In genomic region chr11:99216181-99216580, GRCm38 (mm10) we compare ENCODE assay signal across 26 mouse cellular contexts. TPM values are rescaled to one million over a fixed set of nuclear protein-coding genes. Genes with fewer than 3 reads are reported as not detected.
A peak's percentile ranks its signal among the peaks of the same experiment; 100 is the strongest.
DNase-seq lines count a peak whose midpoint lies in the region; ATAC-seq and TF ChIP-seq lines count a peak whose summit lies in the region.
"Had no signal": no experiment of that assay in that cellular context is flagged by ENCODE, and none has a peak within 500 bp of the region (broad histone marks: within the 10 kb centered on the region; RNA-seq: fewer than 3 reads in every experiment).

No protein-coding gene starts in this region.

- H3K4me3 ChIP-seq in heart, adult 2 months, result no peak overlapping the region
- H3K4me3 ChIP-seq in heart, postnatal 0 days (ENCODE audit: low read depth, low read length), result no peak overlapping the region
- H3K4me3 ChIP-seq: embryonic facial prominence, embryonic 10.5 days; forebrain, embryonic 15.5 days; hindbrain, embryonic 12.5 days; left cerebral cortex, adult 2 months; limb, embryonic 15.5 days had no signal

- TF ChIP-seq POLR2A in heart, adult 2 months (IDR thresholded peaks at IDR 0.05; ENCODE audit: insufficient read depth, low read depth, low read length), result no peak

- no peaks in the 10 kb centered on the region for H3K9me3 ChIP-seq in heart, postnatal 0 days (replicated peaks; ENCODE audit: control insufficient read depth, low read length)
- H3K9me3 ChIP-seq: embryonic facial prominence, embryonic 10.5 days; forebrain, embryonic 15.5 days; hindbrain, embryonic 12.5 days; limb, embryonic 15.5 days had no signal

- H3K9ac ChIP-seq in heart, adult 2 months (ENCODE audit: low read depth, low read length), result no peak overlapping the region
- no peak overlapping the region for H3K9ac ChIP-seq in heart, postnatal 0 days (replicated peaks; ENCODE audit: low read depth, low read length)
- H3K9ac ChIP-seq: forebrain, embryonic 15.5 days; hindbrain, embryonic 12.5 days; limb, embryonic 15.5 days; liver, embryonic 14.5 days; lung, embryonic 14.5 days had no signal

- no peak overlapping the region for H3K4me2 ChIP-seq in heart, postnatal 0 days (ENCODE audit: low read depth, low read length)
- H3K4me2 ChIP-seq: forebrain, embryonic 15.5 days; hindbrain, embryonic 12.5 days; limb, embryonic 15.5 days; lung, embryonic 14.5 days had no signal

- no peaks in the 10 kb centered on the region for H3K27me3 ChIP-seq in heart, adult 2 months (ENCODE audit: control insufficient read depth, insufficient read depth, low read length)
- no peaks in the 10 kb centered on the region for H3K27me3 ChIP-seq in heart, postnatal 0 days (ENCODE audit: control insufficient read depth, insufficient read depth, low read length)
- H3K27me3 ChIP-seq: forebrain, embryonic 15.5 days; hindbrain, embryonic 12.5 days; limb, embryonic 15.5 days had no signal

- 65% methylated on average over 3 of the region's 3 CpGs for WGBS in heart, adult 2 months
- WGBS in heart, postnatal 0 days, result 60% methylated on average over 3 of the region's 3 CpGs

- peaks cover 7% of the 10 kb centered on the region for H3K36me3 ChIP-seq in heart, adult 2 months (ENCODE audit: control insufficient read depth, insufficient read depth, low read length)
- H3K36me3 ChIP-seq in heart, postnatal 0 days (replicated peaks; ENCODE audit: control insufficient read depth, insufficient read depth, low read length), result peaks cover 96% of the 10 kb centered on the region

- DNase-seq in heart, adult 2 months, result no peak
- DNase-seq in heart, postnatal 14 days, result no peak
- peak; percentile 11 for DNase-seq in right cerebral cortex, adult 18-20 months
- no peak for DNase-seq in right cerebral cortex, postnatal 14 days
- peak; percentile 75 for DNase-seq in heart, postnatal 0 days (ENCODE audit: low spot score)
- DNase-seq in c-Kit-positive CD71-positive TER-119-positive erythroid progenitor cells, embryonic 14.5 days (ENCODE audit: low spot score), result no peak
- no peak for DNase-seq in adrenal gland, postnatal 36 days
- DNase-seq: adrenal gland, adult 8-10 months; cerebellum, adult 9-11 months; kidney, postnatal 4 days; lung, embryonic 14.5 days; lung, postnatal 36 days; midbrain, embryonic 14.5 days; right cerebral cortex, postnatal 25 days; thymus, postnatal 25 days had no signal

- 0 out of 2 replicates have a peak, but pooled peaks have one; percentile 35 for TF ChIP-seq EP300 in heart, adult 2 months (IDR thresholded peaks at IDR 0.05; ENCODE audit: insufficient read depth, low read depth, low read length)
- no peak for TF ChIP-seq EP300 in heart, postnatal 0 days (IDR thresholded peaks at IDR 0.05; ENCODE audit: low read depth)

- peaks cover 2% of the 10 kb centered on the region for H3K4me1 ChIP-seq in heart, adult 2 months (ENCODE audit: control insufficient read depth, insufficient read depth, low read length)
- H3K4me1 ChIP-seq in heart, postnatal 0 days (ENCODE audit: control insufficient read depth, insufficient read depth), result 0 out of 2 replicates have a peak, but pooled peaks cover 4% of the 10 kb centered on the region
- H3K4me1 ChIP-seq: embryonic facial prominence, embryonic 10.5 days; forebrain, embryonic 15.5 days; hindbrain, embryonic 12.5 days; limb, embryonic 15.5 days had no signal

- H3K79me2 ChIP-seq in heart, adult 2 months (replicated peaks; ENCODE audit: control insufficient read depth, insufficient read depth, low read length), result no peaks in the 10 kb centered on the region

- no peak for TF ChIP-seq CTCF in heart, adult 2 months (IDR thresholded peaks at IDR 0.05)
- no peak for TF ChIP-seq CTCF in heart, postnatal 0 days (IDR thresholded peaks at IDR 0.05; ENCODE audit: low read depth)

- intact Hi-C loops in heart, adult 2 months (cut with DNase I), result no loop called here
- intact Hi-C loops in heart, postnatal 14 days (cut with DNase I), result no loop called here

- peak overlapping the region; percentile 77 for H3K27ac ChIP-seq in heart, adult 2 months
- H3K27ac ChIP-seq in heart, postnatal 0 days (ENCODE audit: low read depth), result no peak overlapping the region
- H3K27ac ChIP-seq: embryonic facial prominence, embryonic 10.5 days; forebrain, embryonic 15.5 days; hindbrain, embryonic 12.5 days; left cerebral cortex, adult 2 months; limb, embryonic 15.5 days; liver, embryonic 14.5 days had no signal

- peak; percentile 55 for ATAC-seq in heart, postnatal 0 days (ENCODE audit: insufficient read depth, low read depth)
- ATAC-seq: activated CD4-positive, CD25-positive, alpha-beta regulatory T cell, adult 4 months; forebrain, embryonic 15.5 days; intestine, postnatal 0 days had no signal

RNA-seq across cellular contexts. Expression of gene Smarce1, which starts 14.6 kb away (rescaled TPM):
- total RNA-seq in heart, adult 2 months (2021), result 10 to 100 TPM; 41.8 to 44.6 TPM
- polyA plus RNA-seq in heart, adult 2 months (2012; rRNA removed), result 22.2 and 29.3 TPM in 2 replicates
- total RNA-seq in heart, postnatal 14 days (2021), result 10 to 100 TPM; 49.2 to 55.7 TPM
- 53.6 and 96.9 TPM in 2 replicates for total RNA-seq in heart, postnatal 0 days (2014; rRNA removed; ENCODE audit: low replicate concordance)
- polyA plus RNA-seq in heart, postnatal 0 days (2015; fragmentation: Nextera tagmentation; extraction: Ambion mirVana), result 115 and 126 TPM in 2 replicates
- total RNA-seq in adrenal gland, postnatal 36 days (2021), result 10 to 100 TPM; 50.1 to 60.8 TPM

RNA-seq across cellular contexts. Expression of gene Krt222, which starts 27.7 kb away (rescaled TPM):
- 10 to 100 TPM; 26.9 to 31.0 TPM for total RNA-seq in heart, adult 2 months (2021)
- 6.8 and 12.7 TPM in 2 replicates for polyA plus RNA-seq in heart, adult 2 months (2012; rRNA removed)
- 10 to 100 TPM; 22.2 to 26.2 TPM for total RNA-seq in heart, postnatal 14 days (2021)
- total RNA-seq in heart, postnatal 0 days (2014; rRNA removed; ENCODE audit: low replicate concordance), result 4.5 and 5.7 TPM in 2 replicates
- 6.9 and 7.9 TPM in 2 replicates for polyA plus RNA-seq in heart, postnatal 0 days (2015; fragmentation: Nextera tagmentation; extraction: Ambion mirVana)
- total RNA-seq in adrenal gland, postnatal 36 days (2021), result 1 to 10 TPM in 1 of 2 experiments, under 1 TPM in 1; 0.79 to 1.1 TPM
- total RNA-seq: common myeloid progenitor, adult 5-6 weeks; megakaryocyte-erythroid progenitor cell, adult 5-6 weeks had no signal
- polyA plus RNA-seq: C2C12 had no signal

Comparison
In these comparisons a context has a peak if more than half of its experiments do, and no peak if none do; other contexts are left out.
1. DNase-seq: peak in right cerebral cortex, adult 18-20 months (single experiment) and heart, postnatal 0 days (single experiment); none in heart, adult 2 months (0 of 2), heart, postnatal 14 days (0 of 2), right cerebral cortex, postnatal 14 days (single experiment), c-Kit-positive CD71-positive TER-119-positive erythroid progenitor cells, embryonic 14.5 days (single experiment) and adrenal gland, postnatal 36 days (0 of 2).